Mouse (Mus musculus): Measurements from ENCODE around the gene Slc39a11. TPM values are rescaled to one million over a fixed set of nuclear protein-coding genes. Genes with fewer than 3 reads are reported as not detected.
A peak's percentile ranks its signal among the peaks of the same experiment; 100 is the strongest.

Slc39a11 gene
- polyA plus RNA-seq, 1 experiment from 2014 or later, result 23.5 TPM

DNA sequence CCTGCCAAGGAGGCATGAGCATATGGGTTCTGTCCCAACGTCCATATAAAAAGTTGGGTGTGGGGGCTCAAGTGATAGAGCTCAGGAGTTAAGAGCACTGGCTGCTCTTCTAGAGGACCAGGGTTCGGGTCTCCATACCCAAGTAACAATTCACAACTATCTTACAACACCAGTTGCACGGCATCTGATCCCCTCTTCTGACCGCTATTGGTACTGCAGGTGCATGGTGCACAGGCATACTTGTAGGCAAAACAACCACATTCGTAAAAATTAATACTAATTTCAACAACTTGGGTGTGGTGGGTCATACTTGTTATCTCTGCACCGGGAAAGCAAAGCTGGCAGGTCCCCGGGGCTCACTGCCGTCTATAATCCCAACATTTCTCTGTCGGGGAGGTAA, 240.8 kb downstream of the Slc39a11 start:
- no peak overlapping the region for H3K27ac ChIP-seq (ENCODE audit: low read depth, low read length)
- H3K4me3 ChIP-seq (ENCODE audit: low read depth, low read length), result no peak overlapping the region
- no peaks in the 10 kb centered on the region for H3K36me3 ChIP-seq (ENCODE audit: control insufficient read depth, insufficient read depth, low read length)
- 91% methylated on average over 9 of the region's 9 CpGs for WGBS
- no peaks in the 10 kb centered on the region for H3K9me3 ChIP-seq (ENCODE audit: control insufficient read depth, low read length)
- H3K9ac ChIP-seq (replicated peaks; ENCODE audit: low read depth, low read length), result no peak overlapping the region
- no peak overlapping the region for H3K4me2 ChIP-seq (ENCODE audit: low read depth, low read length)
- no peaks in the 10 kb centered on the region for H3K27me3 ChIP-seq (ENCODE audit: control insufficient read depth, insufficient read depth, low read length)
- no peaks in the 10 kb centered on the region for H3K4me1 ChIP-seq (ENCODE audit: control insufficient read depth, insufficient read depth, low read length)
- no peak for ATAC-seq (ENCODE audit: low read depth)

DNA sequence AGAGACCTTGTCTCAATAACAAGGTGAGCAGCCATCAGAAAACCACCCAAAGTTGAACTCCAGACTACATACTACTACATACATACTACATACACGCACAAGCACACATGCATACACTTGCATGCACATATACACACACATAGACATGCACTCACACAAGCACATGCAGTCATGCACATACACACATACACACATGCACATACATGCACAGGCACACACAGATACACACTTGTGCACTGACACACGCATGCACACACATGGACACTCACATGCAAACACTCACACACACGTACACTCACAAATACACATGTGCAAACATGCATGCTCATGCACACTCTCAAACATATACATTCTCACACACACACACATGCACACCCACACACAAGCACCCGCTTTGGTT, 242.4 kb downstream of the Slc39a11 start:
- 98% methylated on average over 4 of the region's 4 CpGs for WGBS
- Histone ChIP-seq H3K4me2 (ENCODE audit: low read depth, low read length) (no peak overlapping the region), H3K36me3 (ENCODE audit: control insufficient read depth, insufficient read depth, low read length) (no peaks in the 10 kb centered on the region), H3K27me3 (ENCODE audit: control insufficient read depth, insufficient read depth, low read length) (no peaks in the 10 kb centered on the region), H3K27ac (ENCODE audit: low read depth, low read length) (no peak overlapping the region), H3K4me1 (ENCODE audit: control insufficient read depth, insufficient read depth, low read length) (no peaks in the 10 kb centered on the region), H3K9me3 (ENCODE audit: control insufficient read depth, low read length) (no peaks in the 10 kb centered on the region), H3K4me3 (ENCODE audit: low read depth, low read length) (no peak overlapping the region), H3K9ac (replicated peaks; ENCODE audit: low read depth, low read length) (no peak overlapping the region)
- ATAC-seq (ENCODE audit: low read depth), result no peak

DNA sequence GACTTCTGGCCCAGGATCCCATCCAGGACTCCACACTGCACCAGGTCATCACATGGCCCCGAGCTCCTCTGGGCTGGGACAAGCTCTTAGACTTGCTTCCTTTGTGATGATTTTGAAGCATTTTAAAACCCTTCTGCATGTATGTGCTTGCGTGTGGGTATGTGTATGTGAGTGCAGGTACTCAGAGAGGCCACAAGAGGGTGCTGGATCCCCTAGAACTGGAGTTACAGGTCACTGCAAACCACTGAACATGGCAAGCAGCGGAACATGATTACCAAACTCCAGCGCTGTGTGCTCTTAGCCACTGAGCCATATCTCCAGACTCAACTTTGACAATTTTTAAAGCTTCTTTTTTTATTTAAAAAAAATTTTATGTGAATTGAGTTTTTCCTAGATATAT, 249.0 kb downstream of the Slc39a11 start:
- no peaks in the 10 kb centered on the region for H3K27me3 ChIP-seq (ENCODE audit: control insufficient read depth, insufficient read depth, low read length)
- no peaks in the 10 kb centered on the region for H3K36me3 ChIP-seq (ENCODE audit: control insufficient read depth, insufficient read depth, low read length)
- H3K4me3 ChIP-seq (ENCODE audit: low read depth, low read length), result no peak overlapping the region
- H3K4me2 ChIP-seq (ENCODE audit: low read depth, low read length), result no peak overlapping the region
- WGBS, result 95% methylated on average over 4 of the region's 4 CpGs
- H3K27ac ChIP-seq (ENCODE audit: low read depth, low read length), result no peak overlapping the region
- H3K4me1 ChIP-seq (ENCODE audit: control insufficient read depth, insufficient read depth, low read length), result no peaks in the 10 kb centered on the region; the same call in 1 of the 2 replicates
- H3K9ac ChIP-seq (replicated peaks; ENCODE audit: low read depth, low read length), result no peak overlapping the region
- H3K9me3 ChIP-seq (ENCODE audit: control insufficient read depth, low read length), result 0 out of 2 replicates have a peak, but pooled peaks cover 2% of the 10 kb centered on the region
- no peak for ATAC-seq (ENCODE audit: low read depth)

DNA sequence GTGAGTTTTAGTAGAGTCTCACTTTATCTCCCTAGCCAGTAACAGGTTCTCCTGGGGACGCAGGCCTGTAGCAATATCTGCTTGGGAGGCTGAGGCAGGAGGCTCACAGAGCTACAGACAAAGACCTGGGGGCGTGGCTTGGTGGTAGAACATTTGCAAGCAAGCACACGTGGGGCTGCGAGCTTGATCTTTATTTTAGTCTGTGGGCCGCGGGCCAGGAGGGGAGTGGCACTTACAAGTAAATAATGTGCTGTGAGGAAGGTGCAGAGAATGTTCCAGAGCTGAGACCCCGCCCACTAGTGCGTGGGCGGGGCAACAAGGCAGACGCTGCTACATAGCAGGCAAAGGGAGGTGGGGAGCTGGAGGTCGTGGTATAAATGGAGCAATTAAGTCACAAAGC, 250.3 kb downstream of the Slc39a11 start:
- Histone ChIP-seq H3K27me3 (ENCODE audit: control insufficient read depth, insufficient read depth, low read length) (no peaks in the 10 kb centered on the region), H3K4me1 (ENCODE audit: control insufficient read depth, insufficient read depth, low read length) (no peaks in the 10 kb centered on the region; the same call in 1 of the 2 replicates), H3K36me3 (ENCODE audit: control insufficient read depth, insufficient read depth, low read length) (no peaks in the 10 kb centered on the region), H3K9ac (replicated peaks; ENCODE audit: low read depth, low read length) (no peak overlapping the region), H3K4me2 (ENCODE audit: low read depth, low read length) (no peak overlapping the region), H3K4me3 (ENCODE audit: low read depth, low read length) (no peak overlapping the region), H3K9me3 (ENCODE audit: control insufficient read depth, low read length) (0 out of 2 replicates have a peak, but pooled peaks cover 2% of the 10 kb centered on the region), H3K27ac (ENCODE audit: low read depth, low read length) (no peak overlapping the region)
- WGBS, result 86% methylated on average over 11 of the region's 11 CpGs
- ATAC-seq (ENCODE audit: low read depth), result no peak

DNA sequence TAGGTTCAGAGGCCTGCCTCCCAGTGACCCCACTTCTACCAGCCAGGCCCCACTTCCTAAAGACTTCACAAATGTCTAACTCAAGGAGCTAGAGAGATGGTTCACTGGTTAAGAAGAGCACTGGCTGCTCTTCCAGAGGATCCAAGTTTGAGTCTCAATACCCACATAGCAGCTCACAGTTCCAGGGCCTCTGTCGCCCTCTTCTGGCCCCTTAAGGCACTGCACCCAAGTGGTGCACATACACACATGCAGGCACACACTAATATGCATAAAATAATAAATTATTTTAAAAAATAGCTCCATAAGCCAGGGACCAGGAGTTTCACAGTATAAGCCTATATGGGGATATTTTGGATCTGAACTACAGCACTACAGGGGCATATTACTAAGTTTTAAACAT, 252.5 kb downstream of the Slc39a11 start:
- WGBS, result 96% methylated on average over 1 of the region's 1 CpGs
- Histone ChIP-seq H3K4me3 (ENCODE audit: low read depth, low read length) (no peak overlapping the region), H3K27ac (ENCODE audit: low read depth, low read length) (no peak overlapping the region), H3K9me3 (ENCODE audit: control insufficient read depth, low read length) (0 out of 2 replicates have a peak, but pooled peaks cover 2% of the 10 kb centered on the region), H3K4me2 (ENCODE audit: low read depth, low read length) (no peak overlapping the region), H3K4me1 (ENCODE audit: control insufficient read depth, insufficient read depth, low read length) (peaks cover 8% of the 10 kb centered on the region; the same call in 1 of the 2 replicates), H3K27me3 (ENCODE audit: control insufficient read depth, insufficient read depth, low read length) (no peaks in the 10 kb centered on the region), H3K9ac (replicated peaks; ENCODE audit: low read depth, low read length) (no peak overlapping the region), H3K36me3 (ENCODE audit: control insufficient read depth, insufficient read depth, low read length) (no peaks in the 10 kb centered on the region)
- no peak for ATAC-seq (ENCODE audit: low read depth)

DNA sequence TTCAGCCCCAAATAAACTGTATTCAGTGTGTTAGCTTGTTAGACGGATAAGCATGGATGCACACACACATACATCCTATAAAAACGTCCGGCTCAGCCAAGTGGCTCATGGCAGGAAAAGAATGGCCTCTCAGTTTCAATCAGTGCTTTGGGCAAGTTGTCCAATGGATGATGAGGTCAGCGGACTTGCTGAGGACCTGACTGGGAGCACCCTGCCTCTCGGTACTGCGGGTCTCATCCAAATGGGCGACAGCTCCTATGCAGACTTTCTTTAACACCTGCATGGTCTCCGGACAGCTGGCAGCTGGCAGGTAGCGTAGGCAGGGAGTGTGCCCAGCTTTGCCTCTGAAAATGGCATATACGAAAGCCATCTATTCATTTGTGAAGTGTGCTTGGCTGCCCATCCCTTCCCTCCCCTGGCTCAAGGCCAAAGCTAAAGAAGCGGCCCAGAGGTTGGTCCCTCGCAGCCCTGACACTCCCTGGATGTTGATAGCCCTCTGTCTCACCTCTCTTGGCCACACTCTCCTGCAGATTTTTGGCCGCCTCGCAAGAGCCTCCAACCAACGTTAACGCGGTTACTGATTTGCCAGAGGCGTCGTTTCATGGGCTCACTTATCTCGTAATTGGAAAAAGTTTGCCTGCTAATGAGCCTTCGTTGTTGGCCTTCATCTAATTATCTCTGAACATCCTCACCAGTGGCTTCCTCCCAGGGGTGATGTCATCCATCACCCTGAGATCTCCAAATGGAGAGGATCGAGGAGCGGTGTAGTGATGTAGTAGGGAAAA, 256.3 kb downstream of the Slc39a11 start:
- no peaks in the 10 kb centered on the region for H3K27me3 ChIP-seq (ENCODE audit: control insufficient read depth, insufficient read depth, low read length)
- 0 out of 2 replicates have a peak, but pooled peaks cover 2% of the 10 kb centered on the region for H3K9me3 ChIP-seq (ENCODE audit: control insufficient read depth, low read length)
- no peak overlapping the region for H3K4me2 ChIP-seq (ENCODE audit: low read depth, low read length)
- H3K9ac ChIP-seq (replicated peaks; ENCODE audit: low read depth, low read length), result peak overlapping the region; percentile 16; the same call in 1 of the 2 replicates
- ATAC-seq (ENCODE audit: low read depth), result no peak
- H3K4me1 ChIP-seq (ENCODE audit: control insufficient read depth, insufficient read depth, low read length), result peaks cover 23% of the 10 kb centered on the region
- 60% methylated on average over 23 of the region's 23 CpGs for WGBS
- no peaks in the 10 kb centered on the region for H3K36me3 ChIP-seq (ENCODE audit: control insufficient read depth, insufficient read depth, low read length)
- H3K27ac ChIP-seq (ENCODE audit: low read depth, low read length), result peak overlapping the region; percentile 45; the same call in 1 of the 2 replicates
- no peak overlapping the region for H3K4me3 ChIP-seq (ENCODE audit: low read depth, low read length)

DNA sequence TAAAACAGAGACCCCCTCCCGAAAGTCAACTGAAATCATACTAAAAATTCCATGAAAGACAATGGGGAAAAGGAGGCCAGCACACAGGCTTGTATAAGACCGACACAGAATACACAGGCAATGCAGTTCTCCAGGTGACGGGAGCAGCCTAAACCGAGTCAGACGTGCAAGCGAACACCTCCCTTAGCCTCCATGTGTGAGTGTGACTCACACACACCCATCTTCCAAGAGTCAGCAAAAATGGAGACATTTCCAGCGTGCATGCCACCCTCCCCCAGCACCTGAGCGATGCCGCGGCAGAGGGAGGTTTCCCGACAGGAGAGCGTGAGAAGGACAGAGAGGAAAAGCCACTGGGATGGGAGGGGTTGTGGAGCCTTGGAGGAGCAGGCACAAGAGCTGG, 258.2 kb downstream of the Slc39a11 start:
- Histone ChIP-seq H3K4me1 (ENCODE audit: control insufficient read depth, insufficient read depth, low read length) (peaks cover 23% of the 10 kb centered on the region), H3K4me2 (ENCODE audit: low read depth, low read length) (no peak overlapping the region), H3K9me3 (ENCODE audit: control insufficient read depth, low read length) (no peaks in the 10 kb centered on the region), H3K9ac (replicated peaks; ENCODE audit: low read depth, low read length) (no peak overlapping the region), H3K27me3 (ENCODE audit: control insufficient read depth, insufficient read depth, low read length) (no peaks in the 10 kb centered on the region), H3K27ac (ENCODE audit: low read depth, low read length) (no peak overlapping the region), H3K36me3 (ENCODE audit: control insufficient read depth, insufficient read depth, low read length) (no peaks in the 10 kb centered on the region), H3K4me3 (ENCODE audit: low read depth, low read length) (no peak overlapping the region)
- ATAC-seq (ENCODE audit: low read depth), result no peak
- 90% methylated on average over 12 of the region's 12 CpGs for WGBS

DNA sequence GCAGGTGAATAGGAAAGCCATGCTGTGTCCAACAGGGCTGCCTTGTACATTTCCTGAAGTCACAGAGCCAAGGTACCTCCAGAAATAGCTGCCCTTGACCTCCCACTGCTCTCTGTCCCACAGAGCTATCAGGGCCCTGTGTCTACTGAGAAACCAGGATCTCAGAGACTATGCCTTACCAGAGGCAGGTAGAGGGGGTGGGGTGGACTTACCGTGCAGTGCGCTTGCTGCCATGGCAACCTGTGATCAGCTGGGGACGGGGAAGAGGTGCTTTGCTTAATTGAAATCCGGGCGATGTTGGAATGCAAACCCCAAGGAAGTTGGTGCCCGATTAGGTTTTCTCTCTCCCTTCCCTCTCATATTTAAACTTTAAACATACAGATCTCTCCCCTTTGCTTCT, 260.2 kb downstream of the Slc39a11 start:
- ATAC-seq (ENCODE audit: low read depth), result peak; percentile 77; the same call in 1 of the 2 replicates
- no peak overlapping the region for H3K4me2 ChIP-seq (ENCODE audit: low read depth, low read length)
- no peak overlapping the region for H3K9ac ChIP-seq (replicated peaks; ENCODE audit: low read depth, low read length)
- H3K4me3 ChIP-seq (ENCODE audit: low read depth, low read length), result no peak overlapping the region
- 22% methylated on average over 6 of the region's 6 CpGs for whole genome bisulfite sequencing
- no peaks in the 10 kb centered on the region for H3K36me3 ChIP-seq (ENCODE audit: control insufficient read depth, insufficient read depth, low read length)
- H3K27ac ChIP-seq (ENCODE audit: low read depth, low read length), result peak overlapping the region; percentile 34
- H3K9me3 ChIP-seq (ENCODE audit: control insufficient read depth, low read length), result no peaks in the 10 kb centered on the region
- H3K4me1 ChIP-seq (ENCODE audit: control insufficient read depth, insufficient read depth, low read length), result peaks cover 23% of the 10 kb centered on the region
- H3K27me3 ChIP-seq (ENCODE audit: control insufficient read depth, insufficient read depth, low read length), result no peaks in the 10 kb centered on the region

Data from neural tube, embryonic 14.5 days (tissue).